Mouse (Mus musculus) bone marrow macrophage, adult 2 months (primary cell): ENCODE data around the gene Gm39115.

Source experiments
- CTCF ChIP-seq: IDR thresholded peaks from 2 replicates; pipeline ENCODE4 v1.5.1; 2012; ENCODE audit warnings: low read depth, mild to moderate bottlenecking, low read length, moderate library complexity
- POLR2A ChIP-seq: IDR thresholded peaks from 2 replicates; pipeline ENCODE4 v1.6.1; 2012; ENCODE audit warnings: mild to moderate bottlenecking, low read depth, low read length, borderline replicate concordance

- TF ChIP-seq CTCF (no peak), POLR2A (no peak)
These were observed 8.7 kb upstream of the Gm39115 start, which contains the start of gene Gm45337 for GRCm38 (mm10) chr7:142144507-142144906.
